15 mouse cellular contexts compared by ENCODE assay signal in genomic region chr3:17327706-17328105, GRCm38 (mm10).
DNase-seq lines count a peak whose midpoint lies in the region; ATAC-seq lines count a peak whose summit lies in the region.
"Had no signal": no experiment of that assay in that cellular context is flagged by ENCODE, and none has a peak within 500 bp of the region (broad histone marks: within the 10 kb centered on the region; RNA-seq: fewer than 3 reads in every experiment).

No protein-coding gene starts in this region.

- H3K9ac ChIP-seq in forebrain, embryonic 12.5 days: no peak overlapping the region
- H3K9ac ChIP-seq in midbrain, embryonic 11.5 days (ENCODE audit: low read length): no peak overlapping the region
- peak overlapping the region; percentile 43 for H3K9ac ChIP-seq in neural tube, embryonic 14.5 days (replicated peaks; ENCODE audit: low read depth, low read length)
- H3K9ac ChIP-seq: liver, embryonic 14.5 days had no signal

- H3K4me3 ChIP-seq in forebrain, embryonic 12.5 days (replicated peaks): no peak overlapping the region
- no peak overlapping the region for H3K4me3 ChIP-seq in hindbrain, embryonic 10.5 days
- H3K4me3 ChIP-seq in midbrain, embryonic 11.5 days (ENCODE audit: low read depth, low read length): no peak overlapping the region
- no peak overlapping the region for H3K4me3 ChIP-seq in neural tube, embryonic 14.5 days (ENCODE audit: low read depth, low read length)
- H3K4me3 ChIP-seq: limb, embryonic 10.5 days; megakaryocyte, embryonic 14.5 days had no signal

- H3K9me3 ChIP-seq in forebrain, embryonic 12.5 days: no peaks in the 10 kb centered on the region
- no peaks in the 10 kb centered on the region for H3K9me3 ChIP-seq in hindbrain, embryonic 10.5 days
- H3K9me3 ChIP-seq in midbrain, embryonic 11.5 days (ENCODE audit: control insufficient read depth, low read length): no peaks in the 10 kb centered on the region
- H3K9me3 ChIP-seq in neural tube, embryonic 14.5 days (ENCODE audit: control insufficient read depth, low read length): no peaks in the 10 kb centered on the region
- H3K9me3 ChIP-seq: limb, embryonic 10.5 days; megakaryocyte, embryonic 14.5 days had no signal

- H3K36me3 ChIP-seq in forebrain, embryonic 12.5 days (replicated peaks): no peaks in the 10 kb centered on the region
- no peaks in the 10 kb centered on the region for H3K36me3 ChIP-seq in hindbrain, embryonic 10.5 days
- no peaks in the 10 kb centered on the region for H3K36me3 ChIP-seq in midbrain, embryonic 11.5 days (ENCODE audit: control insufficient read depth, insufficient read depth, low read length)
- H3K36me3 ChIP-seq in neural tube, embryonic 14.5 days (ENCODE audit: control insufficient read depth, insufficient read depth, low read length): no peaks in the 10 kb centered on the region
- H3K36me3 ChIP-seq: limb, embryonic 10.5 days had no signal

- no peaks in the 10 kb centered on the region for H3K27me3 ChIP-seq in forebrain, embryonic 12.5 days
- H3K27me3 ChIP-seq in hindbrain, embryonic 10.5 days (ENCODE audit: insufficient read depth, poor library complexity, severe bottlenecking): no peaks in the 10 kb centered on the region
- no peaks in the 10 kb centered on the region for H3K27me3 ChIP-seq in midbrain, embryonic 11.5 days (ENCODE audit: control insufficient read depth, insufficient read depth, low read length)
- H3K27me3 ChIP-seq in neural tube, embryonic 14.5 days (ENCODE audit: control insufficient read depth, insufficient read depth, low read length): no peaks in the 10 kb centered on the region
- H3K27me3 ChIP-seq: megakaryocyte, embryonic 14.5 days had no signal

- H3K4me2 ChIP-seq in forebrain, embryonic 12.5 days: no peak overlapping the region
- H3K4me2 ChIP-seq in midbrain, embryonic 11.5 days: no peak overlapping the region
- H3K4me2 ChIP-seq in neural tube, embryonic 14.5 days (ENCODE audit: low read depth, low read length): peak overlapping the region; percentile 32

- no peak for DNase-seq in hindbrain, embryonic 10.5 days (ENCODE audit: low spot score)
- DNase-seq in midbrain, embryonic 11.5 days (ENCODE audit: low spot score, missing footprints): peak; percentile 85
- no peak for DNase-seq in cerebellum, postnatal 25 days
- no peak for DNase-seq in gastrocnemius, postnatal 10 days
- no peak for DNase-seq in left cerebral cortex, adult 8-10 months (ENCODE audit: low spot score in 2 of 2)
- DNase-seq: cerebellum, adult 2 months; layer of hippocampus, postnatal 36 days; right cerebral cortex, adult 18-20 months; thymus, postnatal 36 days had no signal

- WGBS in forebrain, embryonic 12.5 days: 66% methylated on average over 4 of the region's 4 CpGs
- WGBS in hindbrain, embryonic 10.5 days: 85% methylated on average over 4 of the region's 4 CpGs
- WGBS in midbrain, embryonic 11.5 days: 61% methylated on average over 4 of the region's 4 CpGs
- 53% methylated on average over 4 of the region's 4 CpGs for WGBS in neural tube, embryonic 14.5 days

- peak; percentile 63; the same call in 1 of the 2 replicates for ATAC-seq in forebrain, embryonic 12.5 days (ENCODE audit: low FRiP score)
- peak; percentile 67 for ATAC-seq in midbrain, embryonic 11.5 days (ENCODE audit: low FRiP score)
- ATAC-seq in neural tube, embryonic 14.5 days (ENCODE audit: low read depth): peak; percentile 35; the same call in 1 of the 2 replicates
- ATAC-seq: lung, postnatal 0 days had no signal

- H3K27ac ChIP-seq in forebrain, embryonic 12.5 days: peak overlapping the region; percentile 53; the same call in 1 of the 2 replicates
- H3K27ac ChIP-seq in hindbrain, embryonic 10.5 days: peak overlapping the region; percentile 43
- H3K27ac ChIP-seq in midbrain, embryonic 11.5 days (ENCODE audit: low read depth, low read length): peak overlapping the region; percentile 1; the same call in 1 of the 2 replicates
- H3K27ac ChIP-seq in neural tube, embryonic 14.5 days (ENCODE audit: low read depth, low read length): peak overlapping the region; percentile 91
- H3K27ac ChIP-seq: limb, embryonic 10.5 days; liver, embryonic 14.5 days had no signal

- H3K4me1 ChIP-seq in forebrain, embryonic 12.5 days: peaks cover 20% of the 10 kb centered on the region; the same call in 1 of the 2 replicates
- no peaks in the 10 kb centered on the region for H3K4me1 ChIP-seq in hindbrain, embryonic 10.5 days (replicated peaks)
- H3K4me1 ChIP-seq in midbrain, embryonic 11.5 days (ENCODE audit: control insufficient read depth, insufficient read depth, low read length): peaks cover 27% of the 10 kb centered on the region
- peaks cover 27% of the 10 kb centered on the region for H3K4me1 ChIP-seq in neural tube, embryonic 14.5 days (ENCODE audit: control insufficient read depth, insufficient read depth, low read length)
- H3K4me1 ChIP-seq: megakaryocyte, embryonic 14.5 days had no signal

Comparison
In these comparisons a context has a peak if more than half of its experiments do, and no peak if none do; other contexts are left out.
1. H3K27ac ChIP-seq: peak in every context shown above with its lines; median percentile 91 in neural tube, embryonic 14.5 days; 53 in forebrain, embryonic 12.5 days; 43 in hindbrain, embryonic 10.5 days; 1 in midbrain, embryonic 11.5 days.